Mouse (Mus musculus) kidney, postnatal 0 days (tissue): Measurements from ENCODE around the gene Usp24. TPM values are rescaled to one million over a fixed set of nuclear protein-coding genes. Genes with fewer than 3 reads are reported as not detected.

ENCODE experiments used
- ATAC-seq: fragments of 200-750 bp; cut with Nextera tagmentation; replicated peaks from 2 replicates; pipeline ENCODE4 v1.8.0; 2017; ENCODE audit warnings: low read depth, moderate number of reproducible peaks, moderate TSS enrichment, moderate library complexity; ENCODE audit not compliant: low FRiP score
- DNase-seq: peaks from one replicate; pipeline ENCODE4 v3.0.0-alpha.2; 2016; ENCODE audit warnings: low spot score
- H3K27ac ChIP-seq: fragments of 300-500 bp; sonication (generic); 2 replicates; pipeline ENCODE4 v1.5.1; 2014; ENCODE audit warnings: mild to moderate bottlenecking
- H3K27me3 ChIP-seq: fragments of 300-500 bp; sonication (generic); 2 replicates; pipeline ENCODE4 v1.6.1; 2014; ENCODE audit warnings: low read length, mixed read lengths; ENCODE audit not compliant: insufficient read depth
- H3K36me3 ChIP-seq: fragments of 300-500 bp; sonication (generic); 2 replicates; pipeline ENCODE4 v1.6.1; 2014; ENCODE audit warnings: low read length, mixed read lengths; ENCODE audit not compliant: insufficient read depth
- H3K4me1 ChIP-seq: fragments of 300-500 bp; sonication (generic); replicated peaks from 2 replicates; pipeline ENCODE4 v1.6.1; 2014; ENCODE audit warnings: antibody characterized with exemption, low read length, mixed read lengths; ENCODE audit not compliant: insufficient read depth
- H3K4me2 ChIP-seq: fragments of 300-500 bp; sonication (generic); 2 replicates; pipeline ENCODE4 v1.6.1; 2014; ENCODE audit warnings: mild to moderate bottlenecking, low read length, moderate library complexity, mixed read lengths
- H3K4me3 ChIP-seq: fragments of 300-500 bp; sonication (generic); replicated peaks from 2 replicates; pipeline ENCODE4 v1.5.1; 2014; ENCODE audit warnings: low read depth, low read length
- H3K9ac ChIP-seq: fragments of 300-500 bp; sonication (generic); 2 replicates; pipeline ENCODE4 v1.6.1; 2014; ENCODE audit warnings: low read depth, low read length
- H3K9me3 ChIP-seq: fragments of 300-500 bp; sonication (generic); replicated peaks from 2 replicates; pipeline ENCODE4 v1.6.1; 2016; ENCODE audit warnings: low read length, inconsistent platforms, mixed read lengths
- CTCF ChIP-seq: IDR thresholded peaks from 2 replicates; pipeline ENCODE4 v1.5.1; 2016; ENCODE audit warnings: antibody characterized with exemption, low read depth, mild to moderate bottlenecking, moderate library complexity
- WGBS: fragments of 180-500 bp; shearing (Covaris S2); extraction: QIAGEN DNeasy Blood & Tissue Kit; methylation state at CpG from one replicate; pipeline ENCODE4 v1.1.7; 2014; 5-methylcytosine and 5-hydroxymethylcytosine counted together
- polyA plus RNA-seq: library from polyadenylated mRNA; unstranded; fragments of >200 nt; fragmentation: Nextera tagmentation; extraction: Ambion mirVana; gene quantifications from 2 replicates; pipeline ENCODE4 v1.2.1, GENCODE M21; 2015

Usp24 gene
- polyA plus RNA-seq, result 10.4 and 12.2 TPM in 2 replicates

DNA sequence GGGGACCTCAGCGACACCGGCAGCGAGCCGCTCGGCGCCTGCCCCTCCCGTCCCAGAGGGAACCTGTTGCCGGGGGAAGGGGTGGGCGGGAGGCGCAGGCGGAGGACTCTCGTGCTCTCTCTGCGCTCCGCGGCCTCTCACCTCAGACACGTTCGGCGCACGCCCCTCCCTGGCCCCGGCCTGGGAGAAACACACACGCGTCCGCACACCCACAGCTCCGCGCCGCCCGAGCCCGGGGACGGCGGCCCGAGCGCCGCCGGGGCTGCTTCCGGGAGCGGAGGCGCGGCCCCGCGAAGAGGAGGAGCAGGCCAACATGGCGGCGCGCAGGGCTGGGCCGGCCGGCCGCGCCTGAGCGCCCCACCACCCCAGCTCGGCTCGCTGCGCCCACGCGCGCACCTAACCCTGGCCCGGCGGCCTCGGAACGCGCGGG lies at the start of gene Usp24:
Usp24 (plus strand) TSS at position 293 of the 430 bp plus-strand sequence.
- DNase-seq (peak; percentile 72), ATAC-seq (peak; percentile 86)
- Histone ChIP-seq H3K27ac (peak within 1 kb of the TSS; percentile 94), H3K27me3 (no peaks in the 10 kb centered on the region), H3K9me3 (no peaks in the 10 kb centered on the region), H3K4me3 (peak within 1 kb of the TSS; percentile 83), H3K4me1 (peaks cover 18% of the 10 kb centered on the region; the same call in 1 of the 2 replicates), H3K9ac (peak within 1 kb of the TSS; percentile 85), H3K4me2 (peak within 1 kb of the TSS; percentile 84), H3K36me3 (no peaks in the 10 kb centered on the region)
- TF ChIP-seq CTCF, result no peak
- under 1% methylated on average over 37 of the region's 60 CpGs for WGBS

DNA sequence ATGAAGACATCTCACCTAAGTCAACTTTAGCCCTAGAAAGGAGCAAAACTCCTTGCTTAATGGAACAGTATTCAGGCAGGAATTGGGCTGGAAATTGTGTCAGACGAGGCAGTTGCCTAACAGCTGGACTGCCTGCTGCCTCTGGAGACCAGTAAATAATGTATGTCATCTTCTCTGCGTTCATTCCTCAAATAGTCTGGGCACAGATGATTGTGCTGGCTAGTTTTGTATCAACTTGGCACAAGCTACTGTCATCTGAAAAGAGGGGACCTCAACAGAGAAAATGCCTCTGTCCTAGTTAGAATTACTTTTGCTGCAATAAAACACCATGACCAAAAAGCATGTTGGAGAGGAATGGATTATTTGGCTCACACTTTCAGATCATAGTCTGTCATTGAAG lies 39.1 kb upstream of the Usp24 start:
- no peak overlapping the region for H3K4me2 ChIP-seq
- no peaks in the 10 kb centered on the region for H3K36me3 ChIP-seq
- no peak for TF ChIP-seq CTCF
- no peak overlapping the region for H3K27ac ChIP-seq
- no peak for ATAC-seq
- no peaks in the 10 kb centered on the region for H3K9me3 ChIP-seq
- no peak overlapping the region for H3K9ac ChIP-seq
- no peaks in the 10 kb centered on the region; the same call in 1 of the 2 replicates for H3K4me1 ChIP-seq
- no peaks in the 10 kb centered on the region for H3K27me3 ChIP-seq
- no peak overlapping the region for H3K4me3 ChIP-seq
- WGBS, result 48% methylated on average over 2 of the region's 2 CpGs
- DNase-seq, result no peak

DNA sequence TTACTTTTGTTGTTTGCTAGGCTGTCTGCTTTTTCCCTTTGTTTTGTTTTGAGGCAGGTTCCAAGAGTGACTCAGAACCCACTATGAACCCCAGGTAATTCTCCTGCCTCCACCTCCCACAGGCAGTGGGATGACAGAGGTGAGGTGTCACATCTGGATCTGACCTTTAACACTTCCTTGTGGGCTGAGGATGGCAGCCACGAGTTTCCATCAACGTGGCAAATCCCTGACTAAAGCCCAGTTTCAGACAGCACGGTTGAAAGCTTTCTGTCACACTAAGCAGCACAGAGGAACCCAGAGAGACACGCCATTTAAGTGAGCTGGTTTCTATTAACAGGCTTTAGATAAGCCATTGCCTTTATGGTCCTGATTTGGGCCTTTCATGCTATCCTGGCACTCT lies 36.8 kb upstream of the Usp24 start:
- TF ChIP-seq CTCF, result no peak
- no peak overlapping the region for H3K27ac ChIP-seq
- 14% methylated on average over 4 of the region's 4 CpGs for WGBS

DNA sequence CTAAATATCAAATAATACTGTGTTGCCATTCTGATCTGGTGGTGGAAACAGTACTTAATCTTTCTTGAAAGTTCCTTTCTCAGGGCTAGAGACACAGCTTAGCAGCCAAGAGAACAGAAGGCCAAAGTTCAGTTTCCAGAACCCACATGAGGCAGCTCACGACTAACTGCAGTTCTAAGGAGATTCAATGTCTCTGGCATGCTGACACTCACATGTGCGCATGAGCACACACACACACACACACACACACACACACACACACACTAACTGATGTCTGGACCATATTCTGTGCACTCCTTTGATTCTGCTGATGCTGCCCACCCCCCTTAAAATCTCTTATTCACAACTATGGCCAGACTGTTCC lies 34.9 kb upstream of the Usp24 start:
- H3K27ac ChIP-seq, result peak overlapping the region; percentile 48; the same call in 1 of the 2 replicates
- no peak overlapping the region for H3K9ac ChIP-seq
- DNase-seq (peak; percentile 59), ATAC-seq (no peak)
- WGBS, result 63% methylated on average over 2 of the region's 2 CpGs
- H3K9me3 ChIP-seq, result no peaks in the 10 kb centered on the region
- no peaks in the 10 kb centered on the region; the same call in 1 of the 2 replicates for H3K4me1 ChIP-seq
- no peaks in the 10 kb centered on the region for H3K36me3 ChIP-seq
- no peaks in the 10 kb centered on the region for H3K27me3 ChIP-seq
- H3K4me3 ChIP-seq, result no peak overlapping the region
- TF ChIP-seq CTCF, result no peak
- peak overlapping the region; percentile 6; the same call in 1 of the 2 replicates for H3K4me2 ChIP-seq

More for the DNA sequence above, 36.8 kb upstream of the Usp24 start:
- Histone ChIP-seq H3K4me2 (no peak overlapping the region), H3K4me3 (no peak overlapping the region), H3K36me3 (no peaks in the 10 kb centered on the region), H3K9ac (no peak overlapping the region), H3K9me3 (no peaks in the 10 kb centered on the region), H3K27me3 (no peaks in the 10 kb centered on the region), H3K4me1 (no peaks in the 10 kb centered on the region; the same call in 1 of the 2 replicates)
- ATAC-seq, result no peak
- DNase-seq, result no peak

DNA sequence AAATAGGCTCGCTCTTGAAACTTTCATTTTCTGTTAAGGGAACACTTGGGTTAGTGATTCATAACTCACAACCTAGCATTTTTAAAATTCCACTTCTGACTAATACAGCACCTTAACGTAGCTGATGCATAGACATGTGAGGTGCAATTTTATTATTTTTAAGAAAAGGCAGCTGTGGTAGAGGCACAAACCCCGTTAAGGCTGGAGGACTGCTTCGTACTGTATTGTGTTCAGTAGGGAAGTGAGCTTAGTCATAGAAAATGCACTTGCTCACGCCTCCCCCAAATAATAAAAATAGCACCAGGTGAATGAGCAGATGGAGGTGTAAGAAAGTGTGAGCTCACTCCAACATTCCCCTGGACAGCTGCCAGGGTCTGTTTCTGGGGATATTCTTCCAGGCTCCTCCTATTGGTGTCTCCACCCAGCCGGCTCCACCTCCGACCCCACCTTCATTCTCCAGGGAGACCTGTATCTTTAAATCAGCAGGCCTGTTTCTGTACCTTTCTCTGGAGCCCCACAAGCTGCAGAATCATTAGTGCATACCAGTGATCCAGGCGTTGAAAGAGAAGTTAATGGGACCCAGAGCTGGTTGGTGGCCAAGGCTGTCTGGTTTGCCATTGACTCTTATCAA lies 34.4 kb upstream of the Usp24 start:
- TF ChIP-seq CTCF, result no peak
- Histone ChIP-seq H3K27me3 (no peaks in the 10 kb centered on the region), H3K36me3 (no peaks in the 10 kb centered on the region), H3K4me2 (peak overlapping the region; percentile 6; the same call in 1 of the 2 replicates), H3K9ac (no peak overlapping the region), H3K9me3 (no peaks in the 10 kb centered on the region), H3K27ac (peak overlapping the region; percentile 48; the same call in 1 of the 2 replicates), H3K4me1 (no peaks in the 10 kb centered on the region; the same call in 1 of the 2 replicates), H3K4me3 (no peak overlapping the region)
- ATAC-seq (peak; percentile 66; the same call in 1 of the 2 replicates), DNase-seq (peak; percentile 28)
- WGBS, result 32% methylated on average over 8 of the region's 8 CpGs

DNA sequence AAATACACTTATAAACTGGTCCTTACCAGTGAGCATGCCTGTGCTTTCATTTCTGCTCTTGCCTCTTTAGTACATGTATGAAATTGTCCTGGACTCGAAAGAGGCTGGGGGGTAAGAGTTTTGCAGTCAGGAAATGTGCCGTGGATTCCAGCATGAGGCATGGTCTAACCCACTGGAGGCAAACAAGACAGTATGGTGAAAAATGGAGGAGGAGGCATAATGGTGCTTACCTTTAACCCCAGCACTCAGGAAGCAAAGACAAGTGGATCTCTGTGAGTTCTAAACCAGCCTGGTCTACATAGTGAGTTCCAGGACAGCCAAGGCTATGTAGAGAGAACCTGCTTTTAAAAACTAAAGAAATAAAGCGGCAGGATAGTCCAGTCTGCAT lies 33.9 kb upstream of the Usp24 start:
- WGBS, result 74% methylated on average over 3 of the region's 3 CpGs
- DNase-seq (no peak), ATAC-seq (no peak)
- TF ChIP-seq CTCF, result no peak
- H3K9me3 ChIP-seq, result no peaks in the 10 kb centered on the region
- no peak overlapping the region for H3K4me3 ChIP-seq
- no peaks in the 10 kb centered on the region; the same call in 1 of the 2 replicates for H3K4me1 ChIP-seq
- no peaks in the 10 kb centered on the region for H3K27me3 ChIP-seq
- no peak overlapping the region for H3K27ac ChIP-seq
- H3K36me3 ChIP-seq, result no peaks in the 10 kb centered on the region
- no peak overlapping the region for H3K9ac ChIP-seq
- no peak overlapping the region for H3K4me2 ChIP-seq
